ENCODE assay signal across 8 mouse cellular contexts in genomic region chr10:75406755-75407154, GRCm38 (mm10). TPM values are rescaled to one million over a fixed set of nuclear protein-coding genes. Genes with fewer than 3 reads are reported as not detected.
DNase-seq lines count a peak whose midpoint lies in the region; TF ChIP-seq lines count a peak whose summit lies in the region.

No protein-coding gene starts in this region.

- 47% methylated on average over 13 of the region's 13 CpGs for WGBS in hindbrain, embryonic 10.5 days

- no peaks in the 10 kb centered on the region for H3K9me3 ChIP-seq in ES-Bruce4 (replicated peaks; ENCODE audit: control insufficient read depth, insufficient read depth, low read length, poor library complexity, severe bottlenecking)
- no peaks in the 10 kb centered on the region for H3K9me3 ChIP-seq in hindbrain, embryonic 10.5 days

- no peak for TF ChIP-seq POLR2A in ES-Bruce4 (IDR thresholded peaks at IDR 0.05; ENCODE audit: insufficient read depth, low read length)

- H3K27ac ChIP-seq in ES-Bruce4 (ENCODE audit: insufficient read depth, low read length): no peak overlapping the region
- H3K27ac ChIP-seq in hindbrain, embryonic 10.5 days: no peak overlapping the region

- peak; percentile 24 for DNase-seq in adrenal gland, postnatal 25 days
- peak; percentile 31 for DNase-seq in gastrocnemius, postnatal 25 days
- DNase-seq in kidney, postnatal 10 days: peak; percentile 79
- peak; percentile 24 for DNase-seq in lung, postnatal 25 days (ENCODE audit: low spot score)
- DNase-seq in spleen, postnatal 4 days (ENCODE audit: low spot score in 2 of 2): no peak
- no peak for DNase-seq in frontal cortex, postnatal 14 days (ENCODE audit: low spot score in 2 of 2)
- no peak for DNase-seq in hindbrain, embryonic 10.5 days (ENCODE audit: low spot score)

- H3K4me1 ChIP-seq in ES-Bruce4 (ENCODE audit: control insufficient read depth, insufficient read depth, low read length): no peaks in the 10 kb centered on the region
- H3K4me1 ChIP-seq in hindbrain, embryonic 10.5 days (replicated peaks): peaks cover 8% of the 10 kb centered on the region

- H3K36me3 ChIP-seq in ES-Bruce4 (ENCODE audit: control insufficient read depth, insufficient read depth, low read length, poor library complexity, severe bottlenecking): no peaks in the 10 kb centered on the region
- H3K36me3 ChIP-seq in hindbrain, embryonic 10.5 days: no peaks in the 10 kb centered on the region

- H3K27me3 ChIP-seq in ES-Bruce4 (ENCODE audit: control insufficient read depth, insufficient read depth, low read length, poor library complexity, severe bottlenecking): peaks cover 2% of the 10 kb centered on the region
- peaks cover 3% of the 10 kb centered on the region; the same call in 1 of the 2 replicates for H3K27me3 ChIP-seq in hindbrain, embryonic 10.5 days (ENCODE audit: insufficient read depth, poor library complexity, severe bottlenecking)

- TF ChIP-seq CTCF in ES-Bruce4 (IDR thresholded peaks at IDR 0.05; ENCODE audit: low read depth, low read length): no peak

- peak overlapping the region; percentile 22 for H3K4me3 ChIP-seq in ES-Bruce4 (ENCODE audit: low read depth, low read length)
- no peak overlapping the region for H3K4me3 ChIP-seq in hindbrain, embryonic 10.5 days

- H3K9ac ChIP-seq in ES-Bruce4 (ENCODE audit: low read depth, poor library complexity, severe bottlenecking): 0 out of 2 replicates have a peak overlapping the region, but pooled peaks have one; percentile 7

- no peak for TF ChIP-seq EP300 in ES-Bruce4 (IDR thresholded peaks at IDR 0.05; ENCODE audit: insufficient read depth, low read depth, low read length)

RNA-seq across cellular contexts. Expression of gene Upb1, which starts 5.8 kb away (rescaled TPM):
- polyA plus RNA-seq in ES-Bruce4 (2011; ENCODE audit: insufficient read depth, insufficient read length, low read depth, missing spikeins): not detected in 2 replicates
- total RNA-seq in adrenal gland, postnatal 25 days (2021): 0.36 and 3.0 TPM in 2 replicates
- not detected for total RNA-seq in gastrocnemius, postnatal 25 days (2021)
- polyA plus RNA-seq in hindbrain, embryonic 10.5 days (2016; fragmentation: Nextera tagmentation; extraction: Ambion mirVana): 0.19 TPM in 1 of 2 replicates, not detected in the other

Comparison
In these comparisons a context has a peak if more than half of its experiments do, and no peak if none do; other contexts are left out.
1. DNase-seq: peak in adrenal gland, postnatal 25 days (single experiment), gastrocnemius, postnatal 25 days (single experiment), kidney, postnatal 10 days (single experiment) and lung, postnatal 25 days (single experiment); none in spleen, postnatal 4 days (0 of 2), frontal cortex, postnatal 14 days (0 of 2) and hindbrain, embryonic 10.5 days (single experiment).